Mouse (Mus musculus) heart, embryonic 11.5 days (tissue): ENCODE results near the gene Myzap. TPM values are rescaled to one million over a fixed set of nuclear protein-coding genes. Genes with fewer than 3 reads are reported as not detected.

Source experiments
- ATAC-seq: fragments of 200-750 bp; cut with Nextera tagmentation; replicated peaks from 2 replicates; pipeline ENCODE4 v1.8.0; 2017; ENCODE audit warnings: moderate library complexity; ENCODE audit not compliant: insufficient number of reproducible peaks, low FRiP score, low TSS enrichment
- H3K27ac ChIP-seq: fragments of 300-500 bp; sonication (generic); 2 replicates; pipeline ENCODE4 v1.5.1; 2014; ENCODE audit warnings: mild to moderate bottlenecking, low read depth, low read length
- H3K27me3 ChIP-seq: fragments of 300-500 bp; sonication (generic); 2 replicates; pipeline ENCODE4 v1.6.1; 2014; ENCODE audit warnings: mild to moderate bottlenecking, low read length, mixed read lengths; ENCODE audit not compliant: control insufficient read depth, insufficient read depth
- H3K36me3 ChIP-seq: fragments of 300-500 bp; sonication (generic); 2 replicates; pipeline ENCODE4 v1.6.1; 2014; ENCODE audit warnings: mild to moderate bottlenecking, low read length, moderate library complexity, mixed read lengths; ENCODE audit not compliant: control insufficient read depth, insufficient read depth
- H3K4me1 ChIP-seq: fragments of 300-500 bp; sonication (generic); 2 replicates; pipeline ENCODE4 v1.6.1; 2014; ENCODE audit warnings: low read length; ENCODE audit not compliant: control insufficient read depth, insufficient read depth
- H3K4me2 ChIP-seq: fragments of 300-500 bp; sonication (generic); 2 replicates; pipeline ENCODE4 v1.6.1; 2014; ENCODE audit warnings: mild to moderate bottlenecking, moderate library complexity
- H3K4me3 ChIP-seq: fragments of 300-500 bp; sonication (generic); 2 replicates; pipeline ENCODE4 v1.5.1; 2014; ENCODE audit warnings: low read depth, low read length
- H3K9ac ChIP-seq: fragments of 300-500 bp; sonication (generic); 2 replicates; pipeline ENCODE4 v1.6.1; 2014; ENCODE audit warnings: mild to moderate bottlenecking, low read depth, low read length, moderate library complexity
- H3K9me3 ChIP-seq: fragments of 300-500 bp; sonication (generic); replicated peaks from 2 replicates; pipeline ENCODE4 v1.6.1; 2016; ENCODE audit warnings: low read length; ENCODE audit not compliant: control insufficient read depth
- WGBS: fragments of 180-500 bp; shearing (Covaris S2); extraction: QIAGEN DNeasy Blood & Tissue Kit; methylation state at CpG from one replicate; pipeline ENCODE4 v1.1.7; 2014; ENCODE audit not compliant: insufficient replicate concordance; 5-methylcytosine and 5-hydroxymethylcytosine counted together
- polyA plus RNA-seq: library from polyadenylated mRNA; unstranded; fragments of >200 nt; fragmentation: Nextera tagmentation; extraction: Ambion mirVana; gene quantifications from 2 replicates; pipeline ENCODE4 v1.2.1, GENCODE M21; 2014

The Myzap gene
- polyA plus RNA-seq, 1 experiment from 2014 or later = 51.3 TPM

GRCm38 (mm10) chr9:71571150-71571633, 21.0 kb downstream of the Myzap start:
- H3K27ac ChIP-seq = no peak overlapping the region
- H3K4me2 ChIP-seq = no peak overlapping the region
- H3K4me3 ChIP-seq = no peak overlapping the region
- peaks cover 9% of the 10 kb centered on the region; the same call in 1 of the 2 replicates for H3K4me1 ChIP-seq
- no peaks in the 10 kb centered on the region for H3K9me3 ChIP-seq
- H3K27me3 ChIP-seq = no peaks in the 10 kb centered on the region
- no peak overlapping the region for H3K9ac ChIP-seq
- 58% methylated on average over 7 of the region's 7 CpGs for WGBS
- ATAC-seq = no peak
- no peaks in the 10 kb centered on the region for H3K36me3 ChIP-seq

DNA sequence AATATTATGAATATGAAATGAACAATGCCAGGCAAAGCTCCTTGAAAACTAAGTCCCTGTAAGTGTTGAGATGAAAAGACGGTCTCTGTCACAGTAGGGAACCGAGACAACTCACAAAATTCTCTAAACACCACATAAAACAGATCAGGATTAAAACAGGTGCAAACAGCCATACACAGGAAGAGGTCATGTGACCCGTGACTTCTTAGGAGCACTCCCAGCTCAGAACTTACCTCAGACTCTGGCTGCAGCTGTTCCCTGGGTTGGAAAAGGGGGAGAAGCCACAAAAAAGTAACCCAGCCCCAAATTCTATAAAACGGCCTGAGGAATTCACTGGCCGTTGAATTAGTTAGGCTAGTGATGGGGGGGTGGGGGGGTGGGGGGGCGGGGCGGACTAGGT, 22.0 kb downstream of the Myzap start:
- Histone ChIP-seq H3K27me3 (no peaks in the 10 kb centered on the region), H3K27ac (no peak overlapping the region), H3K4me2 (no peak overlapping the region), H3K4me1 (peaks cover 9% of the 10 kb centered on the region; the same call in 1 of the 2 replicates), H3K36me3 (no peaks in the 10 kb centered on the region), H3K9ac (no peak overlapping the region), H3K9me3 (no peaks in the 10 kb centered on the region), H3K4me3 (no peak overlapping the region)
- no peak for ATAC-seq
- 77% methylated on average over 7 of the region's 7 CpGs for WGBS

DNA sequence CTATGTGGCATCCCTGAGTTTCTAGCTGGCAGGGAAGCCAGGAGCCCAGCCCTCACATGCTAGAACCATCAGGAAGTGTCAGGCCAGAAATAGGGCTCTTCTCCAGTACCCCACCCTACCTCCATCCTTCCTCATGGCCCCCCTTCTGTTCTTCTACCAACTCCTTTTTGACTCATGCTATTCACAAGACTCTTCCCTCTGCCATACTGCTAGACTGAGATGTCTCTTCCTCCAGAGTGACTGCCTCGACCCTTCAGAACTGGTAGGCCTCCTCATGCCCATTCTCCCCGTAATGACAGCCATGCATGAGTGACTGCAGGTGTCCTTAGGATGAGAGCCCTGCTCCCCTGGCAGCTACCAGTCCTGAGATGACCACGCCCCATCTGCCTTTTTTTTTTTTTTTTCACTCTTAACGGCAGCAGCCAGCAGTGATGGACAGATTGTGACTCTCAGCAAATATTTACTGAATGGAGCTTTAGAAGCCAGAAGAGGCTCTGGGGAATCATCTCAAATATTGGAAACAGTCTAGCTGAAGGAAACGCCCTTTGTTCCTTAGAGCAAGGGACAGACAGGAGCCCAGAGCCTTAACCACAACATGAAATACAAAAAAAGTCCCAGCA, 23.7 kb downstream of the Myzap start:
- H3K4me2 ChIP-seq = no peak overlapping the region
- no peak overlapping the region for H3K9ac ChIP-seq
- H3K27ac ChIP-seq = no peak overlapping the region
- no peak overlapping the region for H3K4me3 ChIP-seq
- no peaks in the 10 kb centered on the region for H3K9me3 ChIP-seq
- 50% methylated on average over 5 of the region's 5 CpGs for WGBS
- H3K36me3 ChIP-seq = no peaks in the 10 kb centered on the region
- H3K27me3 ChIP-seq = no peaks in the 10 kb centered on the region
- no peak for ATAC-seq
- peaks cover 9% of the 10 kb centered on the region; the same call in 1 of the 2 replicates for H3K4me1 ChIP-seq

DNA sequence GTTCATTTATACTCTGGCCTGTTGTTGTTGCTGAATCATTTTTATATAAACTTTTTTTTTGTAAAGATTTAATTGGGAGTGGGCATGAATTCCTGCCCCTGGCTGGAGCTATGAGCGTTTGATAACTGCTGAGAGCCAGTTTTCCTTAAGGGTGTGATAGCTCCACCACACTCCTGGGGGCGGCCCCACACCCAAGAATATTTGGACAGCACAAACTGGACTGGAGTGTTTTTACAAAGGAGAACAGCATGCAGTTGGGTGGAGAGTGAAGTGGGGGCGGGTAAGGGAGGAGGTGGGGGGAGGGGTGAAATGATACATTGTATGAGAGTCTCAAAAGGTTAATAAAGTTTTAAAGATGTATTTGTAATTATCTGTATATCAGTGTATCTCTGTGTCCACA, 24.8 kb downstream of the Myzap start:
- Histone ChIP-seq H3K9me3 (no peaks in the 10 kb centered on the region), H3K4me3 (no peak overlapping the region)
- 53% methylated on average over 3 of the region's 3 CpGs for WGBS

DNA sequence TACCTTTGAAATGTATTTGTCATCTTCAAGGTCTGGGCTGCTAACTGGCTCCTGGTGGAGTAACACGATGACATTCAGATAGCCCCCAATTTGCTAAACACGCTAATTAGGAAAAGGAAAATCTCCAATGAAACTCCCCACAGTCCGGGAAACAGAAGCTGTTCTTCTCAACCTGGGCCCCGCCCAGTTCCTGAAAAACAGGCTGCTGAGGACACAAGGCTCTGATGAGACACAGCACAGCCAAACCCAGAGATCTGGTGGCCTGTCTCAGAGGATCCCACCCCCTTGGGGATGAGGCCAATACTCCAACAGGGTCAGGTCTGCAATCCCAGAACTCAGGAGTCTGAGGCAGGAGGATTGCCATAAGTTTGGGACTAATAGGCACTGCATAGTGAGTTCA, 25.4 kb downstream of the Myzap start:
- WGBS = 32% methylated on average over 4 of the region's 4 CpGs
- ATAC-seq = no peak
- Histone ChIP-seq H3K4me3 (no peak overlapping the region), H3K9me3 (no peaks in the 10 kb centered on the region), H3K4me1 (peaks cover 9% of the 10 kb centered on the region; the same call in 1 of the 2 replicates), H3K4me2 (no peak overlapping the region), H3K9ac (no peak overlapping the region), H3K27ac (no peak overlapping the region), H3K36me3 (no peaks in the 10 kb centered on the region), H3K27me3 (no peaks in the 10 kb centered on the region)

More for the DNA sequence above, 24.8 kb downstream of the Myzap start:
- no peak for ATAC-seq
- Histone ChIP-seq H3K4me1 (peaks cover 9% of the 10 kb centered on the region; the same call in 1 of the 2 replicates), H3K27ac (no peak overlapping the region), H3K36me3 (no peaks in the 10 kb centered on the region), H3K27me3 (no peaks in the 10 kb centered on the region), H3K9ac (no peak overlapping the region), H3K4me2 (no peak overlapping the region)

DNA sequence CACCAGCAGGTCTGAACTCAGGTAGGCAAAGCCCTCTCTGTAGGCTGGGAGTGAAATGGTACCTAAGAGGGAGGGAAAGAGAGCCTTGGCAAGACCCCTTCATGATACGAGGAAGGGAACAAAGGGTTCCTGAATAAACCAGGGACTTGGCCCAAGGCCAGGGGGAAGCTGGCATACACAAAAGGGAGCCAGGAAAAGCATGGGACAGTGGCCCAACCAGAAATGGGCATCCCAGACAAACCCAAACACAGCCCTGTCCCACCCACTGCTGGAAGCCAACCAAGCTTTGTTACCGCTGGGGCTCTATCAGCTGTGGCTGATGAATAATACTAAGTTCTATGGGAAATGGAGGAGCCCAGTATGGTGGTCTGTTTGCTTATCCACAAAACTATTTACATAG, 34.4 kb downstream of the Myzap start:
- H3K36me3 ChIP-seq = peaks cover 13% of the 10 kb centered on the region
- no peaks in the 10 kb centered on the region; the same call in 1 of the 2 replicates for H3K9me3 ChIP-seq
- H3K4me3 ChIP-seq = no peak overlapping the region
- H3K4me2 ChIP-seq = no peak overlapping the region
- WGBS = 64% methylated on average over 2 of the region's 2 CpGs
- no peak overlapping the region for H3K9ac ChIP-seq
- no peak for ATAC-seq
- no peak overlapping the region for H3K27ac ChIP-seq
- H3K4me1 ChIP-seq = no peaks in the 10 kb centered on the region
- no peaks in the 10 kb centered on the region for H3K27me3 ChIP-seq

DNA sequence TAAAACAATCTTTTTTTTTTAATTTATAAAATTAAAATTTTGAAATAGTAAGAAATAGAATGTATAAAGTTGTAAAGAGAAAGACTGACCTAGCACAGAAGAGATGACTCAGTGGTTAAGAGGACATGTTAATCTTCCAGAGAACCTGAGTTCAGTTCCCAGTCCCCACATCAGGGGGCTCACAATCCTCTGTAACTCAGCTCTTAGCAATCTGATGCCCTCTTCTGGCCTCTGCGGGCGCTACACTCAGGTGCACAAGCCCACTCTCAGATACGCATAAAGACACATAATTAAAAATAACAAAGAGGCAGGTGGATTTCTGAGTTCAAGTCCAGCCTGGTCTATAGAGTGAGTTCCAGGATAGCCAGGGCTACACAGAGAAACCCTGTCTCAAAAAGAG, 38.2 kb downstream of the Myzap start:
- Histone ChIP-seq H3K9me3 (no peaks in the 10 kb centered on the region; the same call in 1 of the 2 replicates), H3K36me3 (peaks cover 12% of the 10 kb centered on the region), H3K4me1 (no peaks in the 10 kb centered on the region), H3K4me2 (no peak overlapping the region), H3K9ac (no peak overlapping the region), H3K27me3 (no peaks in the 10 kb centered on the region), H3K4me3 (no peak overlapping the region), H3K27ac (no peak overlapping the region)
- ATAC-seq = no peak
- WGBS = 95% methylated on average over 3 of the region's 3 CpGs

DNA sequence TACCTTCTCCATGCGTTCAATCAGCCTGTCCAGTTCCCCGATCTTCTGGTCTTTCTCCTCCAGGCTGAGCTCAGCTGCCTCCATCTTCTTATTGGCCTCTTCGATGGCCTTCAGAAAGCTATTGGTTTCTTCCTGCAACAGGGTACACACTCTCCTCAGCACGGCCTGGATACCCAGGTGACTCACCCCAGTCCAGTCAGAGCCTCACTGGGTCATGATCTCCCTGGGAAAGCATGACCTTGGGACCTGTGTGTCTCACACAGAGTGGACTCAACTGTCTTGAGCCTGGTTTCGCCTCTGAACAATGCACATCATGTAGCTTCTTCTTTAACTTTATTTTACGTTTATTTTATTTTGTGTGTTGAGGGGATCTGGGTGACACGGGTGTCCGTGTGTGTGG, 42.0 kb downstream of the Myzap start:
- Histone ChIP-seq H3K4me1 (peaks cover 10% of the 10 kb centered on the region), H3K27ac (no peak overlapping the region), H3K27me3 (no peaks in the 10 kb centered on the region), H3K9me3 (no peaks in the 10 kb centered on the region; the same call in 1 of the 2 replicates), H3K4me3 (no peak overlapping the region), H3K4me2 (no peak overlapping the region), H3K36me3 (peaks cover 12% of the 10 kb centered on the region), H3K9ac (no peak overlapping the region)
- ATAC-seq = no peak
- WGBS = 89% methylated on average over 8 of the region's 8 CpGs

DNA sequence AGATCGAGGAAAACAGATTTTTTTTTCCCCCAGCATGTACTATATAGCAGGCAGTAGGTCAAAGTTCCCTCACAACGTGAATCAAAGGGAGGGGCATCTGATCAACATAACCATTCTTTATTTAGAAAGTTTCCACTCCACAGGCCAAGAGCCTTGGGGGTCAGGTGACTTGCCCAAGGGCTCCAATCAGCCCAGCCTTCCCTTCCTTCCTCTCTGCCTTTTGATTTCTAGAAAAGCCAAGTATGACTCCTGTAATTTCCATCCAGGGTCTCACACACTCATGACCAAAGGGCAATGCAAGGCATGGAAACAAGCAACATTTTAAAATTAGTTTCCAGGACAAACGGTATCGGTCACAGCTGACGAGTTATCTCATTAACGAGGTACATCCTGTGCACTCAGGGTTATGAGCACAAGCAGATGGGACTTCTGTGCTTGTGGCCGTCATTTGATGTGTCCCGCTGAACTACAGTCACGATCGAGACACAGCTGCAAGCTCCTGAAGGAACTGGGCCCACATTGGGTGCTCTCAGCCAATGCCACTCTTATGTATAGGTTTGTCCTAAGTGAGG, 44.4 kb downstream of the Myzap start:
- no peak overlapping the region for H3K27ac ChIP-seq
- 76% methylated on average over 10 of the region's 10 CpGs for WGBS
- H3K36me3 ChIP-seq = peaks cover 5% of the 10 kb centered on the region; the same call in 1 of the 2 replicates

More for the DNA sequence above, 44.4 kb downstream of the Myzap start:
- Histone ChIP-seq H3K4me2 (no peak overlapping the region), H3K4me1 (peaks cover 10% of the 10 kb centered on the region), H3K9ac (no peak overlapping the region), H3K4me3 (no peak overlapping the region), H3K9me3 (no peaks in the 10 kb centered on the region), H3K27me3 (no peaks in the 10 kb centered on the region)
- ATAC-seq = no peak
